Mouse (Mus musculus): ENCODE measurements around the gene Galk2. TPM values are rescaled to one million over a fixed set of nuclear protein-coding genes. Genes with fewer than 3 reads are reported as not detected.

The Galk2 gene
- total and polyA plus RNA-seq, 2 experiments from 2014 or later, result 27.8 to 28.5 TPM

GRCm38 (mm10) chr2:125925081-125925480 is 66.2 kb downstream of the Galk2 start:
- Histone ChIP-seq H3K4me2 (ENCODE audit: low read depth) (no peak overlapping the region), H3K9me3 (ENCODE audit: low read length) (no peaks in the 10 kb centered on the region), H3K4me1 (ENCODE audit: insufficient read depth) (no peaks in the 10 kb centered on the region), H3K9ac (no peak overlapping the region), H3K27ac (ENCODE audit: low read depth, low read length) (no peak overlapping the region), H3K27me3 (ENCODE audit: insufficient read depth, low read length) (no peaks in the 10 kb centered on the region), H3K4me3 (ENCODE audit: low read depth, low read length) (no peak overlapping the region), H3K36me3 (ENCODE audit: insufficient read depth) (no peaks in the 10 kb centered on the region)
- ATAC-seq, result no peak
- 72% methylated on average over 3 of the region's 3 CpGs for WGBS
- DNase-seq, result no peak
- no peak for TF ChIP-seq CTCF (IDR thresholded peaks at IDR 0.05; ENCODE audit: low read depth)

- 84% methylated on average over 3 of the region's 3 CpGs for WGBS
- H3K4me2 ChIP-seq (ENCODE audit: low read depth), result no peak overlapping the region
- H3K9ac ChIP-seq, result no peak overlapping the region
- H3K4me1 ChIP-seq (ENCODE audit: insufficient read depth), result no peaks in the 10 kb centered on the region
- H3K27ac ChIP-seq (ENCODE audit: low read depth, low read length), result no peak overlapping the region
- H3K27me3 ChIP-seq (ENCODE audit: insufficient read depth, low read length), result no peaks in the 10 kb centered on the region
- no peaks in the 10 kb centered on the region for H3K36me3 ChIP-seq (ENCODE audit: insufficient read depth)
- DNase-seq, result no peak
- no peak for ATAC-seq
- no peak overlapping the region for H3K4me3 ChIP-seq (ENCODE audit: low read depth, low read length)
- H3K9me3 ChIP-seq (ENCODE audit: low read length), result no peaks in the 10 kb centered on the region
- no peak for TF ChIP-seq CTCF (IDR thresholded peaks at IDR 0.05; ENCODE audit: low read depth)
Observed at GRCm38 (mm10) chr2:125929396-125929795, 70.5 kb downstream of the Galk2 start.

GRCm38 (mm10) chr2:125929872-125930271 is 71.0 kb downstream of the Galk2 start:
- H3K27ac ChIP-seq (ENCODE audit: low read depth, low read length), result no peak overlapping the region
- no peaks in the 10 kb centered on the region for H3K4me1 ChIP-seq (ENCODE audit: insufficient read depth)
- H3K4me3 ChIP-seq (ENCODE audit: low read depth, low read length), result no peak overlapping the region
- DNase-seq (no peak), ATAC-seq (no peak)
- H3K27me3 ChIP-seq (ENCODE audit: insufficient read depth, low read length), result no peaks in the 10 kb centered on the region
- H3K9me3 ChIP-seq (ENCODE audit: low read length), result no peaks in the 10 kb centered on the region
- H3K36me3 ChIP-seq (ENCODE audit: insufficient read depth), result no peaks in the 10 kb centered on the region
- WGBS, result 88% methylated on average over 2 of the region's 2 CpGs
- TF ChIP-seq CTCF (IDR thresholded peaks at IDR 0.05; ENCODE audit: low read depth), result no peak
- H3K9ac ChIP-seq, result no peak overlapping the region
- H3K4me2 ChIP-seq (ENCODE audit: low read depth), result no peak overlapping the region

GRCm38 (mm10) chr2:125931193-125931592 is 72.3 kb downstream of the Galk2 start:
- Histone ChIP-seq H3K36me3 (ENCODE audit: insufficient read depth) (no peaks in the 10 kb centered on the region), H3K9ac (no peak overlapping the region), H3K9me3 (ENCODE audit: low read length) (no peaks in the 10 kb centered on the region), H3K4me3 (ENCODE audit: low read depth, low read length) (no peak overlapping the region), H3K4me2 (ENCODE audit: low read depth) (no peak overlapping the region), H3K27me3 (ENCODE audit: insufficient read depth, low read length) (no peaks in the 10 kb centered on the region), H3K4me1 (ENCODE audit: insufficient read depth) (no peaks in the 10 kb centered on the region), H3K27ac (ENCODE audit: low read depth, low read length) (no peak overlapping the region)
- no peak for DNase-seq
- no peak for TF ChIP-seq CTCF (IDR thresholded peaks at IDR 0.05; ENCODE audit: low read depth)
- 49% methylated on average over 5 of the region's 5 CpGs for WGBS
- no peak for ATAC-seq

- no peaks in the 10 kb centered on the region for H3K36me3 ChIP-seq (ENCODE audit: insufficient read depth)
- H3K4me2 ChIP-seq (ENCODE audit: low read depth), result no peak overlapping the region
- no peak for TF ChIP-seq CTCF (IDR thresholded peaks at IDR 0.05; ENCODE audit: low read depth)
- H3K27ac ChIP-seq (ENCODE audit: low read depth, low read length), result no peak overlapping the region
- no peaks in the 10 kb centered on the region for H3K4me1 ChIP-seq (ENCODE audit: insufficient read depth)
- DNase-seq (no peak), ATAC-seq (no peak)
- H3K4me3 ChIP-seq (ENCODE audit: low read depth, low read length), result no peak overlapping the region
- H3K9ac ChIP-seq, result no peak overlapping the region
- no peaks in the 10 kb centered on the region for H3K9me3 ChIP-seq (ENCODE audit: low read length)
- no peaks in the 10 kb centered on the region for H3K27me3 ChIP-seq (ENCODE audit: insufficient read depth, low read length)
Observed at GRCm38 (mm10) chr2:125932734-125933133, 73.8 kb downstream of the Galk2 start.

GRCm38 (mm10) chr2:125933977-125934376 is 75.1 kb downstream of the Galk2 start:
- H3K9me3 ChIP-seq (ENCODE audit: low read length), result no peaks in the 10 kb centered on the region
- ATAC-seq (no peak), DNase-seq (no peak)
- TF ChIP-seq CTCF (IDR thresholded peaks at IDR 0.05; ENCODE audit: low read depth), result no peak
- H3K4me3 ChIP-seq (ENCODE audit: low read depth, low read length), result no peak overlapping the region
- no peaks in the 10 kb centered on the region for H3K36me3 ChIP-seq (ENCODE audit: insufficient read depth)
- WGBS, result 66% methylated on average over 3 of the region's 3 CpGs
- no peak overlapping the region for H3K9ac ChIP-seq
- no peak overlapping the region for H3K4me2 ChIP-seq (ENCODE audit: low read depth)
- no peak overlapping the region for H3K27ac ChIP-seq (ENCODE audit: low read depth, low read length)
- H3K27me3 ChIP-seq (ENCODE audit: insufficient read depth, low read length), result no peaks in the 10 kb centered on the region
- H3K4me1 ChIP-seq (ENCODE audit: insufficient read depth), result no peaks in the 10 kb centered on the region

GRCm38 (mm10) chr2:125936396-125936795 is 77.5 kb downstream of the Galk2 start:
- 52% methylated on average over 5 of the region's 5 CpGs for WGBS
- no peaks in the 10 kb centered on the region for H3K4me1 ChIP-seq (ENCODE audit: insufficient read depth)
- no peak overlapping the region for H3K4me3 ChIP-seq (ENCODE audit: low read depth, low read length)
- H3K9me3 ChIP-seq (ENCODE audit: low read length), result no peaks in the 10 kb centered on the region
- no peaks in the 10 kb centered on the region for H3K36me3 ChIP-seq (ENCODE audit: insufficient read depth)
- TF ChIP-seq CTCF (IDR thresholded peaks at IDR 0.05; ENCODE audit: low read depth), result 0 out of 2 replicates have a peak, but pooled peaks have one; percentile 7
- DNase-seq (no peak), ATAC-seq (no peak)
- H3K9ac ChIP-seq, result no peak overlapping the region
- no peaks in the 10 kb centered on the region for H3K27me3 ChIP-seq (ENCODE audit: insufficient read depth, low read length)
- H3K4me2 ChIP-seq (ENCODE audit: low read depth), result no peak overlapping the region
- no peak overlapping the region for H3K27ac ChIP-seq (ENCODE audit: low read depth, low read length)

All from forebrain, postnatal 0 days (tissue).